Mouse (Mus musculus) MEL (cell line): ENCODE data around the gene Krtap5-4.
"Not testable (repeated sequence)": the region's sequence is repeated elsewhere in the genome, so short reads cannot be mapped to it uniquely, and the experiment has no call there.

Source experiments
- BHLHE40 ChIP-seq: IDR thresholded peaks from 2 replicates; pipeline ENCODE4 v1.6.1; 2012; ENCODE audit warnings: low read depth, mild to moderate bottlenecking, inconsistent platforms, low read length, improper control_type of control experiment, borderline replicate concordance
- CHD1 ChIP-seq: IDR thresholded peaks from 2 replicates; pipeline ENCODE4 v1.6.1; 2012; ENCODE audit warnings: low read depth, mild to moderate bottlenecking, inconsistent platforms, low read length, improper control_type of control experiment
- CTCF ChIP-seq, 3 experiments: IDR thresholded peaks in 2 of 3; conservative IDR thresholded peaks in 1 of 3; 2 replicates each; pipeline ENCODE4 v1.5.1; 2011 to 2012; ENCODE audit warnings: low read length in 3 of 3, low read depth in 2 of 3, mild to moderate bottlenecking in 2 of 3, improper control_type of control experiment in 1 of 3, inconsistent platforms in 1 of 3, mixed read lengths in 1 of 3, moderate library complexity in 1 of 3; ENCODE audit not compliant: control insufficient read depth in 1 of 3, insufficient read depth in 1 of 3, poor library complexity in 1 of 3, severe bottlenecking in 1 of 3
- ELF1 ChIP-seq: IDR thresholded peaks from 2 replicates; pipeline ENCODE4 v1.6.1; 2014; ENCODE audit warnings: low read depth, mild to moderate bottlenecking, inconsistent platforms, low read length, improper control_type of control experiment, moderate library complexity
- EP300 ChIP-seq, 2 experiments: IDR thresholded peaks; 2 replicates each; pipeline ENCODE4 v1.6.1; 2011; ENCODE audit warnings: improper control_type of control experiment in 2 of 2, low read length in 2 of 2, low read depth in 1 of 2, mild to moderate bottlenecking in 1 of 2
- HCFC1 ChIP-seq: IDR thresholded peaks from 2 replicates; pipeline ENCODE4 v1.6.1; 2012; ENCODE audit warnings: low read depth, mild to moderate bottlenecking, inconsistent platforms, low read length, improper control_type of control experiment, moderate library complexity
- POLR2A ChIP-seq, 2 experiments: IDR thresholded peaks; 2 replicates each; pipeline ENCODE4 v1.6.1; 2011 to 2012; ENCODE audit warnings: low read length in 2 of 2, mild to moderate bottlenecking in 2 of 2, control low read depth in 1 of 2, improper control_type of control experiment in 1 of 2, low read depth in 1 of 2, moderate library complexity in 1 of 2; ENCODE audit not compliant: control insufficient read depth in 1 of 2, insufficient read depth in 1 of 2, poor library complexity in 1 of 2
- SMC3 ChIP-seq: IDR thresholded peaks from 2 replicates; pipeline ENCODE4 v1.6.1; 2011; ENCODE audit warnings: low read depth, low read length, improper control_type of control experiment
- USF1 ChIP-seq: IDR thresholded peaks from 2 replicates; pipeline ENCODE4 v1.6.1; 2014; ENCODE audit warnings: low read depth, mild to moderate bottlenecking, inconsistent platforms, low read length, improper control_type of control experiment, moderate library complexity
- USF2 ChIP-seq, 2 experiments: IDR thresholded peaks; 2 replicates each; pipeline ENCODE4 v1.6.1; 2011 to 2012; ENCODE audit warnings: improper control_type of control experiment in 2 of 2, low read length in 2 of 2, borderline replicate concordance in 1 of 2, inconsistent platforms in 1 of 2, low read depth in 1 of 2, mild to moderate bottlenecking in 1 of 2; ENCODE audit not compliant: insufficient read depth in 1 of 2
- ZC3H11A ChIP-seq: IDR thresholded peaks from 2 replicates; pipeline ENCODE4 v1.6.1; 2012; ENCODE audit warnings: low read depth, mild to moderate bottlenecking, inconsistent platforms, low read length, improper control_type of control experiment
- ZKSCAN1 ChIP-seq: IDR thresholded peaks from 2 replicates; pipeline ENCODE4 v1.6.1; 2012; ENCODE audit warnings: low read depth, mild to moderate bottlenecking, inconsistent platforms, low read length, improper control_type of control experiment, moderate library complexity

GRCm38 (mm10) chr7:142321637-142322306, 18.4 kb downstream of the Krtap5-4 start:
- TF ChIP-seq CTCF (IDR thresholded peaks at IDR 0.05 in 2 of 3, conservative IDR thresholded peaks at IDR 0.05 in 1 of 3; ENCODE audit: control insufficient read depth in 1 of 3, insufficient read depth in 1 of 3, low read depth in 2 of 3, low read length in 3 of 3, poor library complexity in 1 of 3, severe bottlenecking in 1 of 3); USF1; POLR2A (IDR thresholded peaks at IDR 0.05; ENCODE audit: control insufficient read depth in 1 of 2, insufficient read depth in 1 of 2, low read depth in 1 of 2, low read length in 2 of 2, poor library complexity in 1 of 2); USF2 (IDR thresholded peaks at IDR 0.05; ENCODE audit: borderline replicate concordance in 1 of 2, insufficient read depth in 1 of 2, low read depth in 1 of 2, low read length in 2 of 2); ZC3H11A; ELF1; SMC3; HCFC1; ZKSCAN1; CHD1; EP300 (IDR thresholded peaks at IDR 0.05; ENCODE audit: low read depth in 1 of 2, low read length in 2 of 2); BHLHE40: not testable (repeated sequence)
